Mouse (Mus musculus) neural tube, embryonic 11.5 days (tissue): ENCODE data around the gene Tgfbr3. TPM values are rescaled to one million over a fixed set of nuclear protein-coding genes. Genes with fewer than 3 reads are reported as not detected.

Experiments used
- ATAC-seq: fragments of 200-750 bp; cut with Nextera tagmentation; 2 replicates; pipeline ENCODE4 v1.8.0; 2017; ENCODE audit warnings: moderate number of reproducible peaks, mild to moderate bottlenecking, moderate TSS enrichment, moderate library complexity; ENCODE audit not compliant: insufficient read depth, low FRiP score, low TSS enrichment
- DNase-seq: peaks from one replicate; pipeline ENCODE4 v3.0.0-alpha.2; 2015; ENCODE audit warnings: low spot score
- H3K27ac ChIP-seq: fragments of 300-500 bp; sonication (generic); 2 replicates; pipeline ENCODE4 v1.5.1; 2014; ENCODE audit warnings: low read depth, mild to moderate bottlenecking, low read length
- H3K27me3 ChIP-seq: fragments of 300-500 bp; sonication (generic); 2 replicates; pipeline ENCODE4 v1.6.1; 2014; ENCODE audit warnings: mild to moderate bottlenecking, low read length, mixed read lengths; ENCODE audit not compliant: control insufficient read depth, insufficient read depth
- H3K36me3 ChIP-seq: fragments of 300-500 bp; sonication (generic); 2 replicates; pipeline ENCODE4 v1.6.1; 2014; ENCODE audit warnings: mild to moderate bottlenecking, low read length, moderate library complexity, mixed read lengths; ENCODE audit not compliant: control insufficient read depth, insufficient read depth
- H3K4me1 ChIP-seq: fragments of 300-500 bp; sonication (generic); 2 replicates; pipeline ENCODE4 v1.6.1; 2014; ENCODE audit warnings: low read length, mixed read lengths; ENCODE audit not compliant: control insufficient read depth, insufficient read depth
- H3K4me2 ChIP-seq: fragments of 300-500 bp; sonication (generic); 2 replicates; pipeline ENCODE4 v1.6.1; 2014; ENCODE audit warnings: low read depth, mild to moderate bottlenecking, moderate library complexity
- H3K4me3 ChIP-seq: fragments of 300-500 bp; sonication (generic); 2 replicates; pipeline ENCODE4 v1.5.1; 2014; ENCODE audit warnings: low read depth, low read length
- H3K9ac ChIP-seq: fragments of 300-500 bp; sonication (generic); 2 replicates; pipeline ENCODE4 v1.6.1; 2014; ENCODE audit warnings: mild to moderate bottlenecking, low read length
- H3K9me3 ChIP-seq: fragments of 300-500 bp; sonication (generic); 2 replicates; pipeline ENCODE4 v1.6.1; 2016; ENCODE audit warnings: low read length; ENCODE audit not compliant: control insufficient read depth
- WGBS: fragments of 180-500 bp; shearing (Covaris S2); extraction: QIAGEN DNeasy Blood & Tissue Kit; methylation state at CpG from one replicate; pipeline ENCODE4 v1.1.7; 2014; 5-methylcytosine and 5-hydroxymethylcytosine counted together
- polyA plus RNA-seq: library from polyadenylated mRNA; unstranded; fragments of >200 nt; fragmentation: Nextera tagmentation; extraction: Ambion mirVana; gene quantifications from 2 replicates; pipeline ENCODE4 v1.2.1, GENCODE M21; 2014

Gene Tgfbr3
- polyA plus RNA-seq, 1 experiment from 2014 or later = 8.2 TPM

- DNase-seq = no peak
- WGBS = 74% methylated on average over 7 of the region's 7 CpGs
- H3K27ac ChIP-seq = no peak overlapping the region
- H3K27me3 ChIP-seq = no peaks in the 10 kb centered on the region
- no peak overlapping the region for H3K4me2 ChIP-seq
- H3K36me3 ChIP-seq = no peaks in the 10 kb centered on the region
- ATAC-seq = no peak
- no peak overlapping the region for H3K9ac ChIP-seq
- H3K4me3 ChIP-seq = no peak overlapping the region
- no peaks in the 10 kb centered on the region for H3K9me3 ChIP-seq
- peaks cover 3% of the 10 kb centered on the region; the same call in 1 of the 2 replicates for H3K4me1 ChIP-seq
Measured at GRCm38 (mm10) chr5:107237971-107238426, 51.4 kb downstream of the Tgfbr3 start.

GRCm38 (mm10) chr5:107236975-107237374 is 52.5 kb downstream of the Tgfbr3 start:
- Histone ChIP-seq H3K4me1 (peaks cover 3% of the 10 kb centered on the region; the same call in 1 of the 2 replicates), H3K9ac (no peak overlapping the region), H3K27me3 (no peaks in the 10 kb centered on the region), H3K36me3 (no peaks in the 10 kb centered on the region), H3K9me3 (no peaks in the 10 kb centered on the region), H3K4me3 (no peak overlapping the region), H3K27ac (no peak overlapping the region), H3K4me2 (no peak overlapping the region)
- no peak for DNase-seq
- 84% methylated on average over 6 of the region's 6 CpGs for WGBS
- no peak for ATAC-seq

- H3K36me3 ChIP-seq = no peaks in the 10 kb centered on the region
- H3K27me3 ChIP-seq = no peaks in the 10 kb centered on the region
- peaks cover 3% of the 10 kb centered on the region; the same call in 1 of the 2 replicates for H3K4me1 ChIP-seq
- H3K9me3 ChIP-seq = no peaks in the 10 kb centered on the region
- DNase-seq = no peak
- H3K27ac ChIP-seq = no peak overlapping the region
- ATAC-seq = no peak
- no peak overlapping the region for H3K9ac ChIP-seq
- H3K4me3 ChIP-seq = no peak overlapping the region
- 74% methylated on average over 5 of the region's 5 CpGs for WGBS
- no peak overlapping the region for H3K4me2 ChIP-seq
Measured at GRCm38 (mm10) chr5:107236039-107236438, 53.4 kb downstream of the Tgfbr3 start.

- DNase-seq = no peak
- H3K4me2 ChIP-seq = no peak overlapping the region
- no peak overlapping the region for H3K27ac ChIP-seq
- no peak overlapping the region for H3K9ac ChIP-seq
- no peak for ATAC-seq
- no peak overlapping the region for H3K4me3 ChIP-seq
- 72% methylated on average over 14 of the region's 14 CpGs for WGBS
- no peaks in the 10 kb centered on the region for H3K9me3 ChIP-seq
- H3K27me3 ChIP-seq = no peaks in the 10 kb centered on the region
- H3K36me3 ChIP-seq = no peaks in the 10 kb centered on the region
- peaks cover 3% of the 10 kb centered on the region; the same call in 1 of the 2 replicates for H3K4me1 ChIP-seq
Measured at GRCm38 (mm10) chr5:107233366-107234354, 55.8 kb downstream of the Tgfbr3 start.

- 91% methylated on average over 6 of the region's 6 CpGs for WGBS
- no peak for DNase-seq
- Histone ChIP-seq H3K9ac (no peak overlapping the region), H3K4me2 (no peak overlapping the region), H3K36me3 (no peaks in the 10 kb centered on the region), H3K27ac (no peak overlapping the region), H3K9me3 (no peaks in the 10 kb centered on the region), H3K4me1 (no peaks in the 10 kb centered on the region), H3K4me3 (no peak overlapping the region), H3K27me3 (no peaks in the 10 kb centered on the region)
- no peak for ATAC-seq
Measured at GRCm38 (mm10) chr5:107230189-107230588, 59.2 kb downstream of the Tgfbr3 start.

GRCm38 (mm10) chr5:107229037-107229436 is 60.4 kb downstream of the Tgfbr3 start:
- Histone ChIP-seq H3K27ac (no peak overlapping the region), H3K4me3 (no peak overlapping the region), H3K4me2 (no peak overlapping the region), H3K4me1 (no peaks in the 10 kb centered on the region; the same call in 1 of the 2 replicates), H3K27me3 (no peaks in the 10 kb centered on the region), H3K9ac (no peak overlapping the region), H3K36me3 (no peaks in the 10 kb centered on the region), H3K9me3 (no peaks in the 10 kb centered on the region)
- ATAC-seq = no peak
- 83% methylated on average over 9 of the region's 9 CpGs for WGBS
- DNase-seq = no peak

GRCm38 (mm10) chr5:107227580-107227979 is 61.8 kb downstream of the Tgfbr3 start:
- Histone ChIP-seq H3K36me3 (no peaks in the 10 kb centered on the region), H3K27me3 (no peaks in the 10 kb centered on the region), H3K4me2 (no peak overlapping the region), H3K9me3 (no peaks in the 10 kb centered on the region), H3K27ac (no peak overlapping the region), H3K9ac (no peak overlapping the region), H3K4me1 (peaks cover 2% of the 10 kb centered on the region; the same call in 1 of the 2 replicates), H3K4me3 (no peak overlapping the region)
- DNase-seq = no peak
- ATAC-seq = no peak

GRCm38 (mm10) chr5:107224820-107225417 is 64.5 kb downstream of the Tgfbr3 start:
- no peak overlapping the region for H3K4me3 ChIP-seq
- 85% methylated on average over 7 of the region's 7 CpGs for WGBS
- no peaks in the 10 kb centered on the region for H3K9me3 ChIP-seq
- no peak overlapping the region for H3K27ac ChIP-seq
- no peak for ATAC-seq
- DNase-seq = no peak
- H3K36me3 ChIP-seq = no peaks in the 10 kb centered on the region
- H3K4me2 ChIP-seq = no peak overlapping the region
- H3K27me3 ChIP-seq = no peaks in the 10 kb centered on the region
- H3K9ac ChIP-seq = no peak overlapping the region
- H3K4me1 ChIP-seq = peaks cover 13% of the 10 kb centered on the region
